Mouse (Mus musculus): ENCODE results near the gene Zdhhc12. TPM values are rescaled to one million over a fixed set of nuclear protein-coding genes. Genes with fewer than 3 reads are reported as not detected.

Zdhhc12 gene
- polyA plus RNA-seq (2014; fragmentation: Illumina TruSeq; extraction: RNeasy Lipid Tissue Mini Kit (QIAGEN cat#74804); ENCODE audit: low read depth, low replicate concordance): 5.9 TPM

GRCm38 (mm10) chr2:30093471-30094207, at the start of gene Zdhhc12:
Gene Zdhhc12, minus strand, starts transcription at chr2:30093648.

GRCm38 (mm10) chr2:30133613-30134377, 40.3 kb upstream of the Zdhhc12 start, which contains the start of gene Tbc1d13:
Gene Tbc1d13, plus strand, starts transcription at chr2:30133746.

GRCm38 (mm10) chr2:30124472-30125274, 31.2 kb upstream of the Zdhhc12 start, which contains the start of gene Zer1:
Gene Zer1, minus strand, starts transcription at chr2:30124585.

GRCm38 (mm10) chr2:30077502-30078348, 15.7 kb downstream of the Zdhhc12 start, which contains the start of gene Pkn3:
Gene Pkn3, plus strand, starts transcription at chr2:30077684.

GRCm38 (mm10) chr2:30057223-30057904, 36.1 kb downstream of the Zdhhc12 start, which contains the start of gene Set:
Gene Set, plus strand, starts transcription at chr2:30057378.

GRCm38 (mm10) chr2:30048699-30049388, 44.6 kb downstream of the Zdhhc12 start, which contains the start of gene Wdr34:
Gene Wdr34, minus strand, starts transcription at chr2:30048881.

Other genes starting within 250 kb of the Zdhhc12 start
- 3.7 TPM for gene Cercam, start 224.5 kb downstream of the Zdhhc12 start, polyA plus RNA-seq (2014; fragmentation: Illumina TruSeq; extraction: RNeasy Lipid Tissue Mini Kit (QIAGEN cat#74804); ENCODE audit: low read depth, low replicate concordance)
- 31.9 TPM for gene Odf2, start 204.4 kb downstream of the Zdhhc12 start, polyA plus RNA-seq (2014; fragmentation: Illumina TruSeq; extraction: RNeasy Lipid Tissue Mini Kit (QIAGEN cat#74804); ENCODE audit: low read depth, low replicate concordance)
- 22.6 TPM for gene Gle1, start 158.2 kb downstream of the Zdhhc12 start, polyA plus RNA-seq (2014; fragmentation: Illumina TruSeq; extraction: RNeasy Lipid Tissue Mini Kit (QIAGEN cat#74804); ENCODE audit: low read depth, low replicate concordance)
- 151 TPM for gene Sptan1, start 128.1 kb downstream of the Zdhhc12 start, polyA plus RNA-seq (2014; fragmentation: Illumina TruSeq; extraction: RNeasy Lipid Tissue Mini Kit (QIAGEN cat#74804); ENCODE audit: low read depth, low replicate concordance)
- gene Wdr34, start 44.8 kb downstream of the Zdhhc12 start, polyA plus RNA-seq (2014; fragmentation: Illumina TruSeq; extraction: RNeasy Lipid Tissue Mini Kit (QIAGEN cat#74804); ENCODE audit: low read depth, low replicate concordance): 8.2 TPM
- 116 TPM for gene Set, start 36.3 kb downstream of the Zdhhc12 start, polyA plus RNA-seq (2014; fragmentation: Illumina TruSeq; extraction: RNeasy Lipid Tissue Mini Kit (QIAGEN cat#74804); ENCODE audit: low read depth, low replicate concordance)
- gene Pkn3, start 16.0 kb downstream of the Zdhhc12 start, polyA plus RNA-seq (2014; fragmentation: Illumina TruSeq; extraction: RNeasy Lipid Tissue Mini Kit (QIAGEN cat#74804); ENCODE audit: low read depth, low replicate concordance): 13.1 TPM
- gene Zer1, start 30.9 kb upstream of the Zdhhc12 start, polyA plus RNA-seq (2014; fragmentation: Illumina TruSeq; extraction: RNeasy Lipid Tissue Mini Kit (QIAGEN cat#74804); ENCODE audit: low read depth, low replicate concordance): 29.0 TPM
- 16.3 TPM for gene Tbc1d13, start 40.1 kb upstream of the Zdhhc12 start, polyA plus RNA-seq (2014; fragmentation: Illumina TruSeq; extraction: RNeasy Lipid Tissue Mini Kit (QIAGEN cat#74804); ENCODE audit: low read depth, low replicate concordance)
- 74.8 TPM for gene Endog, start 77.8 kb upstream of the Zdhhc12 start, polyA plus RNA-seq (2014; fragmentation: Illumina TruSeq; extraction: RNeasy Lipid Tissue Mini Kit (QIAGEN cat#74804); ENCODE audit: low read depth, low replicate concordance)
- 9.4 TPM for gene Spout1, start 84.8 kb upstream of the Zdhhc12 start, polyA plus RNA-seq (2014; fragmentation: Illumina TruSeq; extraction: RNeasy Lipid Tissue Mini Kit (QIAGEN cat#74804); ENCODE audit: low read depth, low replicate concordance)
- gene Kyat1, start 112.2 kb upstream of the Zdhhc12 start, polyA plus RNA-seq (2014; fragmentation: Illumina TruSeq; extraction: RNeasy Lipid Tissue Mini Kit (QIAGEN cat#74804); ENCODE audit: low read depth, low replicate concordance): 40.3 TPM
- 24.1 TPM for gene Lrrc8a, start 144.1 kb upstream of the Zdhhc12 start, polyA plus RNA-seq (2014; fragmentation: Illumina TruSeq; extraction: RNeasy Lipid Tissue Mini Kit (QIAGEN cat#74804); ENCODE audit: low read depth, low replicate concordance)
- 5.9 TPM for gene Gm28035, start 146.9 kb upstream of the Zdhhc12 start, polyA plus RNA-seq (2014; fragmentation: Illumina TruSeq; extraction: RNeasy Lipid Tissue Mini Kit (QIAGEN cat#74804); ENCODE audit: low read depth, low replicate concordance)
- gene Phyhd1, start 172.6 kb upstream of the Zdhhc12 start, polyA plus RNA-seq (2014; fragmentation: Illumina TruSeq; extraction: RNeasy Lipid Tissue Mini Kit (QIAGEN cat#74804); ENCODE audit: low read depth, low replicate concordance): 112 TPM
- gene Gm28038, start 187.4 kb upstream of the Zdhhc12 start, polyA plus RNA-seq (2014; fragmentation: Illumina TruSeq; extraction: RNeasy Lipid Tissue Mini Kit (QIAGEN cat#74804); ENCODE audit: low read depth, low replicate concordance): not detected
- 22.6 TPM for gene Dolk, start 192.7 kb upstream of the Zdhhc12 start, polyA plus RNA-seq (2014; fragmentation: Illumina TruSeq; extraction: RNeasy Lipid Tissue Mini Kit (QIAGEN cat#74804); ENCODE audit: low read depth, low replicate concordance)
- 13.9 TPM for gene Nup188, start 192.7 kb upstream of the Zdhhc12 start, polyA plus RNA-seq (2014; fragmentation: Illumina TruSeq; extraction: RNeasy Lipid Tissue Mini Kit (QIAGEN cat#74804); ENCODE audit: low read depth, low replicate concordance)

Data from heart, adult 10 weeks (tissue).